Mouse (Mus musculus): ENCODE measurements at regions not wholly inside any gene's neighbourhood (a gene's known extent, or its start where the extent isn't known, plus 50 kb on each side); places are given as distances from the start of the nearest gene placed in this dataset.

DNA sequence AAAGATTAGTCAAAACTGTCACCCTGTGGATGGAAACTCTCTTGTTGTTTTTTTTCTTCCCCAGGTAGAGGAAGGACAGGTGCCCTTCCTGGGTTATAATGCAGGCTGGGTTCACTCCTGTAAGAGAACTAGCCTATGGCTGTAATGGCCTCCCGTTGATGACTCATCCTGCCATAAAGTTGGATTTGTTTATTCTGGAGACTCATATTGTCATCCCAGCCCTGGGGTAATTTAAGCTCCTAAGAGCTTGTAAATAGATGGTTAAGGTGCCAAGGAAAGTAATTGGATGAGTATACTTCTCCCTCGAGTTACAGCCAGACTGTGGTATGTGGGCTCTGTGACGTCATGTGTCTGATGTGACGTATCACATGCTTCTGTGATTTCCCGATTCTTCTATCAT is 106.4 kb upstream of the 1700056E22Rik start:
- TF ChIP-seq POLR2A (IDR thresholded peaks at IDR 0.05; ENCODE audit: insufficient read depth, low read length) (no peak), CTCF (IDR thresholded peaks at IDR 0.05; ENCODE audit: low read depth, low read length) (no peak)

Measured in ES-Bruce4 (cell line).